Mouse (Mus musculus): ENCODE measurements around the gene Atad3a. TPM values are rescaled to one million over a fixed set of nuclear protein-coding genes. Genes with fewer than 3 reads are reported as not detected.
"Not testable (repeated sequence)": the region's sequence is repeated elsewhere in the genome, so short reads cannot be mapped to it uniquely, and the experiment has no call there.

Atad3a gene
- polyA plus RNA-seq, 1 experiment from 2014 or later = 89.0 TPM

- Histone ChIP-seq H3K36me3 (ENCODE audit: control insufficient read depth, insufficient read depth, low read length) (peaks cover 100% of the 10 kb centered on the region), H3K27ac (replicated peaks in 1 of 2; ENCODE audit: control insufficient read depth in 1 of 2, insufficient read depth in 1 of 2, low read depth in 2 of 2, low read length in 2 of 2) (no peak overlapping the region), H3K4me2 (ENCODE audit: low read length) (no peak overlapping the region), H3K4me3 (ENCODE audit: control insufficient read depth in 1 of 2, insufficient read depth in 1 of 2, low read depth in 1 of 2, low read length in 2 of 2) (no peak overlapping the region), H3K4me1 (ENCODE audit: control insufficient read depth in 2 of 2, insufficient read depth in 2 of 2, low read length in 2 of 2) (no peaks in the 10 kb centered on the region), H3K27me3 (ENCODE audit: control insufficient read depth, insufficient read depth, low read length) (no peaks in the 10 kb centered on the region), H3K9me3 (ENCODE audit: control insufficient read depth, low read length) (no peaks in the 10 kb centered on the region), H3K9ac (ENCODE audit: low read length) (no peak overlapping the region)
- 84% methylated on average over 8 of the region's 8 CpGs for WGBS
- no peak for ATAC-seq (ENCODE audit: insufficient number of reproducible peaks, insufficient read depth, low FRiP score, low read depth)
Observed at GRCm38 (mm10) chr4:155744474-155744873, 16.4 kb downstream of the Atad3a start.

- Histone ChIP-seq H3K36me3 (ENCODE audit: control insufficient read depth, insufficient read depth, low read length) (peaks cover 83% of the 10 kb centered on the region), H3K27ac (replicated peaks in 1 of 2; ENCODE audit: control insufficient read depth in 1 of 2, insufficient read depth in 1 of 2, low read depth in 2 of 2, low read length in 2 of 2) (no peak overlapping the region), H3K4me3 (ENCODE audit: control insufficient read depth in 1 of 2, insufficient read depth in 1 of 2, low read depth in 1 of 2, low read length in 2 of 2) (no peak overlapping the region), H3K4me1 (ENCODE audit: control insufficient read depth in 2 of 2, insufficient read depth in 2 of 2, low read length in 2 of 2) (no peaks in the 10 kb centered on the region), H3K9ac (ENCODE audit: low read length) (no peak overlapping the region), H3K27me3 (ENCODE audit: control insufficient read depth, insufficient read depth, low read length) (no peaks in the 10 kb centered on the region), H3K9me3 (ENCODE audit: control insufficient read depth, low read length) (no peaks in the 10 kb centered on the region), H3K4me2 (ENCODE audit: low read length) (no peak overlapping the region)
- 89% methylated on average over 5 of the region's 5 CpGs for WGBS
- ATAC-seq (ENCODE audit: insufficient number of reproducible peaks, insufficient read depth, low FRiP score, low read depth) = no peak
Observed at GRCm38 (mm10) chr4:155742684-155743083, 18.2 kb downstream of the Atad3a start.

- not testable (repeated sequence) for H3K27ac ChIP-seq (replicated peaks in 1 of 2; ENCODE audit: control insufficient read depth in 1 of 2, insufficient read depth in 1 of 2, low read depth in 2 of 2, low read length in 2 of 2); H3K9ac ChIP-seq (ENCODE audit: low read length); H3K4me1 ChIP-seq (ENCODE audit: control insufficient read depth in 2 of 2, insufficient read depth in 2 of 2, low read length in 2 of 2); ATAC-seq (ENCODE audit: insufficient number of reproducible peaks, insufficient read depth, low FRiP score, low read depth); H3K4me3 ChIP-seq (ENCODE audit: control insufficient read depth in 1 of 2, insufficient read depth in 1 of 2, low read depth in 1 of 2, low read length in 2 of 2); H3K4me2 ChIP-seq (ENCODE audit: low read length); H3K9me3 ChIP-seq (ENCODE audit: control insufficient read depth, low read length); H3K27me3 ChIP-seq (ENCODE audit: control insufficient read depth, insufficient read depth, low read length)
- H3K36me3 ChIP-seq (ENCODE audit: control insufficient read depth, insufficient read depth, low read length) = peaks cover 68% of the 10 kb centered on the region
- WGBS = 83% methylated on average over 10 of the region's 10 CpGs
Observed at GRCm38 (mm10) chr4:155740681-155741080, 20.2 kb downstream of the Atad3a start.

GRCm38 (mm10) chr4:155739741-155740636 is 20.9 kb downstream of the Atad3a start:
- Histone ChIP-seq H3K4me3 (ENCODE audit: control insufficient read depth in 1 of 2, insufficient read depth in 1 of 2, low read depth in 1 of 2, low read length in 2 of 2) (no peak overlapping the region), H3K4me2 (ENCODE audit: low read length) (no peak overlapping the region), H3K27me3 (ENCODE audit: control insufficient read depth, insufficient read depth, low read length) (no peaks in the 10 kb centered on the region), H3K4me1 (ENCODE audit: control insufficient read depth in 2 of 2, insufficient read depth in 2 of 2, low read length in 2 of 2) (peaks cover 4 to 7% of the 10 kb centered on the region in 2 experiments; a peak in 3 of 4 replicates), H3K36me3 (ENCODE audit: control insufficient read depth, insufficient read depth, low read length) (peaks cover 61% of the 10 kb centered on the region), H3K27ac (replicated peaks in 1 of 2; ENCODE audit: control insufficient read depth in 1 of 2, insufficient read depth in 1 of 2, low read depth in 2 of 2, low read length in 2 of 2) (no peak overlapping the region), H3K9me3 (ENCODE audit: control insufficient read depth, low read length) (no peaks in the 10 kb centered on the region), H3K9ac (ENCODE audit: low read length) (no peak overlapping the region)
- WGBS = 79% methylated on average over 37 of the region's 37 CpGs
- no peak for ATAC-seq (ENCODE audit: insufficient number of reproducible peaks, insufficient read depth, low FRiP score, low read depth)

- no peaks in the 10 kb centered on the region for H3K9me3 ChIP-seq (ENCODE audit: control insufficient read depth, low read length)
- no peak for ATAC-seq (ENCODE audit: insufficient number of reproducible peaks, insufficient read depth, low FRiP score, low read depth)
- H3K27me3 ChIP-seq (ENCODE audit: control insufficient read depth, insufficient read depth, low read length) = no peaks in the 10 kb centered on the region
- H3K4me2 ChIP-seq (ENCODE audit: low read length) = no peak overlapping the region
- WGBS = 80% methylated on average over 6 of the region's 6 CpGs
- peaks cover 53% of the 10 kb centered on the region for H3K36me3 ChIP-seq (ENCODE audit: control insufficient read depth, insufficient read depth, low read length)
- H3K4me1 ChIP-seq (ENCODE audit: control insufficient read depth in 2 of 2, insufficient read depth in 2 of 2, low read length in 2 of 2) = peaks cover 4 to 7% of the 10 kb centered on the region in 2 experiments; a peak in 3 of 4 replicates
- H3K9ac ChIP-seq (ENCODE audit: low read length) = no peak overlapping the region
- no peak overlapping the region for H3K4me3 ChIP-seq (ENCODE audit: control insufficient read depth in 1 of 2, insufficient read depth in 1 of 2, low read depth in 1 of 2, low read length in 2 of 2)
- no peak overlapping the region for H3K27ac ChIP-seq (replicated peaks in 1 of 2; ENCODE audit: control insufficient read depth in 1 of 2, insufficient read depth in 1 of 2, low read depth in 2 of 2, low read length in 2 of 2)
Observed at GRCm38 (mm10) chr4:155739152-155739551, 21.7 kb downstream of the Atad3a start.

GRCm38 (mm10) chr4:155738262-155738661 is 22.6 kb downstream of the Atad3a start:
- H3K4me1 ChIP-seq (ENCODE audit: control insufficient read depth in 2 of 2, insufficient read depth in 2 of 2, low read length in 2 of 2) = peaks cover 4 to 7% of the 10 kb centered on the region in 2 experiments; a peak in 3 of 4 replicates
- H3K9ac ChIP-seq (ENCODE audit: low read length) = no peak overlapping the region
- no peak overlapping the region for H3K27ac ChIP-seq (replicated peaks in 1 of 2; ENCODE audit: control insufficient read depth in 1 of 2, insufficient read depth in 1 of 2, low read depth in 2 of 2, low read length in 2 of 2)
- no peaks in the 10 kb centered on the region for H3K9me3 ChIP-seq (ENCODE audit: control insufficient read depth, low read length)
- 48% methylated on average over 8 of the region's 8 CpGs for WGBS
- no peak for ATAC-seq (ENCODE audit: insufficient number of reproducible peaks, insufficient read depth, low FRiP score, low read depth)
- no peaks in the 10 kb centered on the region for H3K27me3 ChIP-seq (ENCODE audit: control insufficient read depth, insufficient read depth, low read length)
- no peak overlapping the region for H3K4me3 ChIP-seq (ENCODE audit: control insufficient read depth in 1 of 2, insufficient read depth in 1 of 2, low read depth in 1 of 2, low read length in 2 of 2)
- H3K4me2 ChIP-seq (ENCODE audit: low read length) = no peak overlapping the region
- peaks cover 45% of the 10 kb centered on the region for H3K36me3 ChIP-seq (ENCODE audit: control insufficient read depth, insufficient read depth, low read length)

GRCm38 (mm10) chr4:155736421-155736820 is 24.5 kb downstream of the Atad3a start:
- no peak overlapping the region for H3K4me3 ChIP-seq (ENCODE audit: control insufficient read depth in 1 of 2, insufficient read depth in 1 of 2, low read depth in 1 of 2, low read length in 2 of 2)
- peaks cover 41% of the 10 kb centered on the region for H3K36me3 ChIP-seq (ENCODE audit: control insufficient read depth, insufficient read depth, low read length)
- no peak overlapping the region for H3K4me2 ChIP-seq (ENCODE audit: low read length)
- H3K9ac ChIP-seq (ENCODE audit: low read length) = no peak overlapping the region
- H3K27me3 ChIP-seq (ENCODE audit: control insufficient read depth, insufficient read depth, low read length) = no peaks in the 10 kb centered on the region
- H3K27ac ChIP-seq (replicated peaks in 1 of 2; ENCODE audit: control insufficient read depth in 1 of 2, insufficient read depth in 1 of 2, low read depth in 2 of 2, low read length in 2 of 2) = no peak overlapping the region
- H3K4me1 ChIP-seq (ENCODE audit: control insufficient read depth in 2 of 2, insufficient read depth in 2 of 2, low read length in 2 of 2) = peaks cover 4 to 7% of the 10 kb centered on the region in 2 experiments; a peak in 3 of 4 replicates
- 88% methylated on average over 5 of the region's 5 CpGs for WGBS
- ATAC-seq (ENCODE audit: insufficient number of reproducible peaks, insufficient read depth, low FRiP score, low read depth) = no peak
- H3K9me3 ChIP-seq (ENCODE audit: control insufficient read depth, low read length) = no peaks in the 10 kb centered on the region
